Mouse (Mus musculus) adrenal gland, adult (tissue): ENCODE results near the gene Lypd6b.

Source experiments
- DNase-seq, 2 experiments: peaks; one replicate each; pipeline ENCODE4 v3.0.0; 2022 to 2023; ENCODE audit warnings: low spot score in 1 of 2; ENCODE audit not compliant: inconsistent age in 2 of 2

The Lypd6b gene

DNA sequence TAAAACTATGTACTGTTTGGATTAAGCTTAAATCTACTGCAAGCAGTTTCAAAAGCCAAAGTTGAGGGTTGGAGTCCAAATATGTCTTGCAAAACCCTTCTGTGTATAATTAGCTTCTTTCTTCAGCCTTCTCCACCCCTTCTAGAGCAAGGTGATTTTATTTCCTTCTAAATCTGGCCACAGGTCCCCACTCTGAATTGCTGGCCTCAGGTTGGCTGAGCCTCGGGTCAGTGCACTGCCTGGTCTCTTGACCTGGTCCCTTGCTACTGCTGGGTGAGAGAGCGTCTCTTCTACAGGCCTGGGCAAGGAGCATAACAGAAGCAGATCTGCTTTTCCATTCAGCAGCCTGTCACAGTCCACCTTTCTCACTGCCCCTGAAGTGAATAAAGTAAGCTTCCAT, 18.6 kb upstream of the Lypd6b start:
- no peak for DNase-seq

DNA sequence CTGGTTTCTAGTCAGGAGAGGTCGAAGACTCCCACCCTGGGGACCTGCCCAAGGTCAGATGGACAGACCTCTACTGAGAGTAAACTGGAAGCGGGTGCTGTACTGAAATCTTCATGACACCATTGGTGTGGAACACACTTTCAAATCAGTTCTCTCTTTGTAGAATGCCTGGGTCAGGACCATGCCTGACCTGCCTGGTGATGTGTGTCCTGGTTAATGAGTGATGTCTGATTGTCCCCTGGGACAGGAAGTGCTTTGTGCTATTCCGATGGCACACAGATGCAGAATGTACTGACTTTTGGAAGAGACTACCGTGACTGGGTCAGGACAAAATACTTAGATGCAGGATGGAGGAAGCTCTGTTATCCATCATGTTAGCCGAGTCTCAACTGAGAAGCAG, 17.0 kb upstream of the Lypd6b start:
- DNase-seq, result no peak

DNA sequence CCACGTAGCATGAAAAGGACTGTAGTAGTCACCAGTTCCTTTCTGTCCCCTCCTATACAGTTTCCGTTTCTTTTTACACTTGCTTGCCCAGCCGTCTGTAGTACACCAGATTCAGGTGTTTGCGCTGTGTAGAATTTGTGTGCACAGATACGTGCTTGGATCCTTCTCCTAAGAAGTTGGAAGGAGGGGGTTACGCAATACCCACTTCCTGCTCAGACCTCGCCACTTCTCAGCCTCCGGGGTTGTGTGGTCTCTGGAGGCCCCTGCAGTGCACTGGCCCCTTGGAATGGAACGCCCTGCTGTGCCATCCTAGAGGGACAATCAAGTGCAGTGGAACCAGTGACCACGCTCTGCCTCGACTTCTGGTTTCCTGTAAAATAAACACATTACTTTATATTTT, 16.3 kb upstream of the Lypd6b start:
- DNase-seq, result no peak

DNA sequence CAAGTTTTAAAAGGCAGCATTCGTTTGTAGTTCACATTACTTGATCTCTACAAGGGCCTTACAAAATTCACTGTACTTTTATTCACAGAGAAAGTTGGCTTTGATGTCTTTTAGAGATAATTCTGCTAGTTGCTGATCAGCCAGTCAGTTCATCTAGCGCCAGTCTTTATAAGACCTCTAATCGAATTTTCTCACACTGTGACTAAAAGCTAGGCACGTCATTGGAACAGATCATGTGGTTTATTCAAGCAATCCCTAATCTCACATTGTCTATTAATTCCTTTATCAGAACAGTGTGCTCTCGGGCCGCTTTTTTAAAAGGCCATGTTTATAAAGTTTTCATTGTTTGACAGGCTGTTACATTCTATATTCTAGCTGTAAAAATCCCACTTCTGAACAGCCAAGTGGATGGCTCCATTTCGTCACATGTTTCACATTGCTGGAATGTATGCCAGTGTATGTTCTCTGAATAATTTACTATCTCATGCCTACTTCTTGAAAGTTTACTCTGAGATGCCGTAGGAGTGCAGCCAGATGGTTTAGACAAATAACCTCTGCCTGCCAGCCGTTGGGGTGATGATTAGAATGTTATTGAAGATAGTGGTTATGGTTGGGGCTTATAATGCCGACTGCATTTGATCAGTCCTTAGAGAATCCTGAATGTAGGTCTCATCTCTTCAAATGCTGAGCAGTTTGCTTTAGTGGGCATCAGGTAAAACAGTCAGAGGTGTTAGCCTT, 14.1 kb upstream of the Lypd6b start:
- no peak for DNase-seq

DNA sequence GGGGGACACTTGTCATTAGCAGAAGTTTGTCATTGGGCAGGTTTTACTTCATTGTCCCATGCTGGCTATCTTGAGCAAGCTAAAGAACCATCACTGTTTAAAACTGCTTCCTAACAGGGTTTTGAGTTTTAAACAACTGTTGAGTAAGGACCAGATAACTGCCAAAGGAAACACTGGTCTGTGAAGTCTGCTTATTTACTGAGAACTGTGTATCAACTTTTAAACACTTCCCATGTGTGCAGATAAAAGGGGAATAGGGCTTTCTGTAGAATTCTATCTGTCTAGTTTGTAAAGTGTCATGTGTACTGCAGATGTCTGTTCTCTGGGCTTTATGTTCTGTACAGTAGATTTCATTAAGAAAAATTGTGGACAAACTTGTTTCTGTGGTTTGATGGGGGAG, 13.3 kb upstream of the Lypd6b start:
- no peak for DNase-seq

DNA sequence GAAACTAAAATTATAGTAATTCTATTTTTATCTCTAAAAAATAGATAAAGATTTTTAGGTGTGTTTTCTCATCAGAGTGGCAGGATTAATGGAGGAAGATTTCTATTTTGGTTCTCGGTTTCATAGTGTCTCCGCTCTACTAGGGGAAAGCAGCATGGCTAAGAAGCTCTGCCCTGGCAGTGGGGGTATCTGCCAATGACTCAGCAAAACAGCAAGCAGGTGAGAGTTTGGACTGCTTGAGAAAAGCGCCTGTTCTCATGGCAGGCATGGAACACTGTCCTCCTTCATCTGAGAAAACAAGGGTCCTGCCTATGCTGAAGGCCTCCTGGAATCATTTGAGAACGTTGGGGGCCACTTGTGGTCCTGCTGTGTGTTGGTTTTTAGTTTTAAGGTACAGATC, 12.3 kb upstream of the Lypd6b start:
- DNase-seq, result no peak

DNA sequence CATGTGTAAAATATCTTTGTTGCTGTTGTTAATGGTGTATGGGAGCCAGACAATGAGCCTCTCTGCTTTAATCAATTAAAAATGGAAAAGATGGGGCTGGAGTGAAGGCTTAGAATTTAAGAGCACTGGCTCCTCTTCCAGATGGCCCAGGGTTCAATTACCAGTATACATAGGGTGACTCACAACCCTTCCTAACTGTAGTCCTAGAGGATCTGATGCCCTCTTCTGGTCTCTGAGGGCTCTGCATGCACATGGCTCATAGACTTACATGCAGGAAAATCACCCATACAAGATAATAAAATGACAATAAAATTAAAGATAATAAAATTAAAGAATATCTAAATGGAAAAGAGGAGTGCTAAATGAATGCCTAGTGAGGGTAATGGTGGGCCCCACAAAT, 11.8 kb upstream of the Lypd6b start:
- peak in 1 of 2 experiments; percentile 63 for DNase-seq

DNA sequence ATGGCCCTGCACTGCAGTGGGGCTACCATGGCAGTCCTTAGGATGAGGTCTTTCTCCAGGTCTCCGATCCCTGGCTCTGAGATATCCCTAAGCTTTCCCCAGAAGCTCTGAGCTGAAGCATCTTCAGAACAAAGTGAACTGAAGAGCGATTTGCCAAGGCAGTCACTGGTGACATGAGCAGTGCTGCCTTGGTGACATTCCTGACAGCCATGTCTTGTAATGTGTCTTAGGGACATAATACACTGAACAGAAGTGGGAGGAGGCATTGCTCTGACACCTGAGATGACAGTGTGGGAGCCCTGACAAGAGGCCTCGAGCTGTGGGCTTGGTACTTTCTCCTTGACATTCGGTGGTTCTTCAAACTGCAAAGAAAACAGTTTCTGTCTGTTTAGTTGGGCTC, 11.1 kb upstream of the Lypd6b start:
- no peak for DNase-seq

DNA sequence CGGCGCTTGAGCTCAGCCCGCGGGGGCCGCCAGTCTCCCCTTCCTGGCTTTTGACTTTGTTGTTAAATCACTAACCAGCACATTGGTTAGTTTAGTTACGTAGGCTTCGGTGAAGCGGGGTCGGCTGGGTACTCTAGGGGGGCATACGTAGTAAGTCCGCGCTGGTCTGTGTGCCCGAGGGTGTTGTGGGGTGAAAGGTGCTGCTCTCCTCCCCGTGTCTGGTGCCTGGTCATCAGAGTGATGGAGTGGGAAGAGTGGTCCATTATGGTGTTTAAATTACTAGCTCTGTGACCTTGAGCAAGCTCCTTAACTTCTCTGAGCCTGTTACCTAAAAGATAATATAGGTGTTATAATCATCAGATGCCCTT, 547 bp downstream of the Lypd6b start:
- DNase-seq, result no peak

DNA sequence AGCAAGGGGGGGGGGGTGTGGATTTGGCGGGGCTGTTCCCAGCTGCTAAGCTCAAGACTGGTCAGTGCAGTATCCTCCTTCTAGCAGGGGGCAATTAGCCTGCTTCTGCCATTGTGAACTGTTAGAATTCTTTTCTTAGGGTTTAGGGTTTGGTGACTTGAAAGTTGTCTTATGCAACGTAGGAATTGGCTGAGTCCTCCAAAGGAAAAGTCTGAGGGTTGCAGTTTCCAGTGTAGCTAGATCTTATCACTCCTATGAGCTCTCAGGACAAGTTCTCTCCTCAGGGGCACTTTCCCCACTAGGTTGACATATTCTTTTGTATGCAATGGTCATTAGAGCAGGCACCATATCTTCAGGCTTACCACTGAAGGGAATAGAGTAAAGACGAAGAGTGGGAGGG, 1.2 kb downstream of the Lypd6b start:
- no peak for DNase-seq

DNA sequence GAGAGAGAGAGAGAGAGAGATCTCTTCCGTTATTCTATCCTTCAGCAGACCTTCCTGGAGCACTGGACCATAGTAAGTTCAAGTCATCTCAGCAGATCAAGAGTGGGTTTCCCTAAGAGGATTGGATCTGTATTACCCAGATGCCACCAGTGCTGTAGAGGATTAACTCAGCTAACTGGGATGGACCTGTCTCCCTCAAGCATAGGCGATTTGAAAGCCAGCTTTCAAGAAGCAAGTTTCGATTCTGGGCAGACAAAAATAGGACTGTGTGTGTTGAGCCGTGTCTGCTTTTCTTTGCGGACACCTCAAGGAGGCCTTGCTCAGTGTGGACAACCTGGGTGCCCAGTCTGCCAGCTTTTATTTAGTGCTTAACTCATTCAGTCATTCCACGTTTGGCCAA, 1.6 kb downstream of the Lypd6b start:
- DNase-seq, result no peak

DNA sequence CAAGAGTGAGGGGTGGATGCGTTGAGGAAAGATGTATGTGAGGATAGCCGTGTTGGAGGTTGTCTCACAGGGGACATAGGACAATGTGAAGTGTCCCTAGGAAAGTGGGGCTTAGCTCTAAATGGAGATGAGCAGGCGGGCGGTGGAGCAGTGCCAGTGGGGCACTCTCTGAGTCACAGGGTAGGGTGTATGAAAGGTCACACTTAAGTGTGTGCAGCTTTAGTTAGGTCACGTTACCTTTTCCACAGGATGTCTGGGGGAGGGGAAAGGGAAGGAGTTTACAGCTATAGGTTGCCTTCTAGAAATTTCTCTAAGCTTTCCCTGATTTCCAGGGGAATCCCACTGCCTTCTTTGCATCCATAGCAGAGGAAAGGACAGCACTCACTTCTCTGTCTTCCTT, 2.0 kb downstream of the Lypd6b start:
- peak in 1 of 2 experiments; percentile 37 for DNase-seq

DNA sequence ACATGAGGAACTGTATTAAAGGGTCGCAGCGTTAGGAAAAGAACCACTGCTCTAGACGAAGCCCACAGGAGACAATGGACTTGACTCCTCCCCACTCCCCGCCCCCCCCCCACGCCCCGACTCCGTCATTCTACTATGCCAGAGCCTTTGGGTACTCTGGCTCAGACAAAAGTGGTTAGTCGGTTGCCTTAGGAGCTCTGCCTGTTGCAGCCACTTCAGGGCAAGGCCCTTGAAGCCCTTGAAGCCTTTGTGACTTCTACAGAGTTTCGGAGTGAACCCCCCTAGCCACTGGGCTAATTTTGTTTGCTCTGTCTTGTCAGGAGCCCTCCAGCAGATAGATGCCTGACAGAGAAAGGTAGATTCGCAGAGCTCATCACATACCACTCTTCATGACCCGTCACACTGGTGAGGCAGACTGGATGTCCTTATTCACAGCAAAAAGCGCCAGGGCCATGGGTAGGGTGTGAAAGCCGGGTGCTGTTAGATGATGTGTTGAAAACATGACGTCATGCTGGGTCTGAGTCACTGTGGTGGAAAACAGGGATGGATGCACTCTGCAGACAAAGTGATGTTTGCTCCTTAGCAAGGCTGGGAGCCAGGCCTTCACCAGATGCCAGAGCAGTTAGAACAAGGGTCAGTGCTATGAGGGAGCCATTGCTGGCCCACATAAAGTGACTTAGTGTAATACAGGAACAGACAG, 10.1 kb downstream of the Lypd6b start:
- DNase-seq, result no peak

DNA sequence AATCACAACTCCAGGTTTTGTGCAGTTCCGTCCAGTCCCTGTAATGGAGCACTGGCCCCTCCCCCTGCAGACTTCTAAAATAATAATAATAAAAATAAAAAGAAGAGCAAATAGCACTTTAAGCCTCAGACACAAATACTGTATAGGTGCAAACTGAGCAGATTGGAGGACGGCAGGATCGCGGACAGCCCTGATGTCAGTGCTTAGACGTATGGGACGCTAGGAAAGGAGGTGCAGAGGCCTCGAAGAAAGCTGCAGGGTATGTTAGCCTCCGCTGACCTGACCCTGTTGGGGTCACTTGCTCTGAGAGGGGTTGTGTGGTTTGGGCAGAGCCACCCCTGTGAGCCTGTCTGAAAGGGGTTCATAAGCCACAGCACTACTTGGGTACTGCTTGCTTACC, 17.0 kb downstream of the Lypd6b start:
- no peak for DNase-seq

DNA sequence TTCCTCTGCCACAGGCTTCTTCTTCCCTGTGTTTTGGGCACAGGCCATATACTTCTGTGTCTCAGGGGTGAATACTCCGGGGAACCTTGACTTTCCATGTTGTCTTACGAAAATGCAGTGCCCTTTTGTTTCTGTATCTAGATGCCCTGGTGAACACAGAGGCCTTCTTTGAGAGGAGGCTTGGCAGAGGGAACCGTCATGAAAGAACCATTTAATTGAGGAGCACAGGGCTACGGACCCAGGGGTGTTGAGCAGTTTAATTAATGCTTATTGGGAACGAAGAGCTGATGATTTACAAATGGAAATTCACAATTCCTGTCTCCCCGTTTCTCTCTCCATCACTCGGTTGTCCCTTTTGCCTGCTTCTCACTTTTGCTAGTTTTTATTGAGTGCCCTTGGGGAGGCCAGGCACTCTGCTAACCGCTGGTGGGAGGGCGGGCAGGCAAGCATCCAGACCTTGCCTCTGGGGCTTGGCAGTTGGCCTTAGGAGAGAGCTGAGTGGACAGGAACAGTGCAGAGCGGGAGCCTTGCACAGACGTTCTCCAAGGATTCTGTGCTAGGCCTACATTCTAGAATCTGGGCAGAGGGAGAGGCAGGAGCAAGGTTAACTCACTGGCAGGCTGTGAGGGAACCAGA, 18.4 kb downstream of the Lypd6b start:
- peak; percentile 34 to 72 for DNase-seq

DNA sequence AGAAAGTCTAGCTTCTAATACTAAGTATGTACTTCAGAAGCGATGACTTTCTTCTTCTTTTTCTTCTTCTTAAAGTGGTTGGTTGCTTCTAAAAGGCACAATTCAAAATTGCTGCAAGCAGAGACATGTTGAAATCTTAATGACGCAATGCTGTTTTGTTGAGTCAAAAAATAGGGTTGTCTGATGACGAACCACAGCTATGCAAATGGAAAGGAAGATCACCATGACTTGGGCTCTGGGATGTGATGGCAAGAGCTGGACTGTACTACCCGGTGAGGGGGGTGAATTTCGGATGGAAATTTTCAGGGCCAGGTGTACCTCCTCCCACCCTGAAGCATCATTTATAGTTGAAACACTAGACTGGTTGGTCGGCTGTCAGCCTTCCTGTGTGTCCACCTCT, 22.0 kb downstream of the Lypd6b start:
- peak in 1 of 2 experiments; percentile 62 for DNase-seq

DNA sequence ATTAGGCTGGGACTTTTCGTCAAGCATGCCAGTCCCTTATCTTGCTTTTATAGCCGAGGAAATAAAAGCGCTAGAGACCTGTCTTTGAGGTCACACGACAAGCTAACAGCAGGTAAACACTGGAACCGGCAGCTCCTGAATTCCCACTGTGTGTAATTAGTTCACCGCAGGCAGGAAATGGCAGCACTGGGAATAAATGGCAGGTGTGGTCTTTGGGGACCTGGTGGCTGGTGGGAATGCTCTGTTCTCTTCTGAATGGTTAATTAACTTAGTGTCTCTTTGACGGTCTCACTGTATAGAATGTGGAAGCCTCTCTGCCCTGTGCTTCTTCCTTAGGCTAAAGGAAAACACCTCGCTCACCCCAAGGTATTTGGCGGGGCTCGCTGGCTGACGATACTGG, 23.9 kb downstream of the Lypd6b start:
- no peak for DNase-seq

DNA sequence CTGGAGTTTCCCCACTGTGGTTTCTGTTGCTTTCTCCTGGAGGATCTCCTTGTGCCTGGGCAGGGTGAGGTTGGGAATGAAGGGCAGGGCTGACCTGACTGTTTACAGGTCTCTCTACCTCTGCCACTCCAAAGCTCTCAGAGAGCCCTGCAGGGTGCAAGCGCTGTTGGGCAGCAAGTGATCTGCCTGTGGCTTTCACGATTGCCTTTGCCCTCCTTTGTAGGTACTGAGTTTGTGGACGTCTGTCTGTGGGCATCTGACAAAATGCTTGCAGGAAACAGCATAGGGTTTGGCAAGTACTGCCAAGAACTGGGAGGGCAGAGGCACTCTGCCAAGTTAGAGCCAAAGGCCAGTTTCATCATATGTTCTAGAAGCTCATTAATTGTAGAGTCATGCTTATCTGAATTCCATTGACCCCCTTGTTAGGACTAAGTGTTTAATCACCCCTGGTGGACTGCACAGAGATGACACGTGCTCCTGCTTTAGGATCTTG, 24.4 kb downstream of the Lypd6b start:
- DNase-seq, result peak; percentile 74 to 92

DNA sequence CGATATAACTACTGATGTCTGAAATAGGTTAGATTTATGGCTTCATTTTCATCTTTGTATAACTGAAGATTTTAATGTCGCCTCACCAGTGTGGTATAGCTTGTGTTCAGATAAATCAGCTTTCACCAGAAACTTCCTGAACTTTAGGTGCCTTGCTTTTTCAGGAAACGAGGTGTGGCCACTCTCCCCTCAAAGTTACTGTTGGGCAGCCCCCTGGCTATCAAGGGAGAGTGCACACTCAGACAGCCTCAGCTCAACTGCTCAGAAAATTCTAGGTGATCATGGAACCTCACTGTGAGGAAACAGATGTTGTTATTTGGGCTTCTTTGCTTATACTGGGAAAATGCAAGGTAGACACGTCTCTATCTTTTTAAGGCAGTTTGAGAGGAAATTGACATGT, 25.7 kb downstream of the Lypd6b start:
- DNase-seq, result no peak

DNA sequence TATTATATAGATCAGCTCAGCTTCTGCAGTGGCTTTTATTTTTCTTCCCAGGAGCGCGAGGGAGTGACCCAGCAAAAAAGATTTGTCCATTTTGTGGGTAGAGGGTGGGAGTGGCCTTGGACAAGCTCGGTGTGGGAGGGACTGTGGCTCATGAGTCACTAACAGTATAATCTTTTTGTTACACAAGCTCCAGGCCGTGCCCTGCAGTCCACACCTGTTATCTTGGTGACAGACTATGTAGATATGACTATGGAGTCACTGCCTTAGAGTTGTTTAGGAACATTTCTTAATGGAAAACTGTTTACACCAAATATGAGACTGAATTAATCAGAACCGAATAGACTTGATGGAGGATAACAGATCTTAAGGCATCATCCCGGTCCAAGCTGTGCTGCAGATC, 26.5 kb downstream of the Lypd6b start:
- peak; percentile 49 to 81 for DNase-seq

DNA sequence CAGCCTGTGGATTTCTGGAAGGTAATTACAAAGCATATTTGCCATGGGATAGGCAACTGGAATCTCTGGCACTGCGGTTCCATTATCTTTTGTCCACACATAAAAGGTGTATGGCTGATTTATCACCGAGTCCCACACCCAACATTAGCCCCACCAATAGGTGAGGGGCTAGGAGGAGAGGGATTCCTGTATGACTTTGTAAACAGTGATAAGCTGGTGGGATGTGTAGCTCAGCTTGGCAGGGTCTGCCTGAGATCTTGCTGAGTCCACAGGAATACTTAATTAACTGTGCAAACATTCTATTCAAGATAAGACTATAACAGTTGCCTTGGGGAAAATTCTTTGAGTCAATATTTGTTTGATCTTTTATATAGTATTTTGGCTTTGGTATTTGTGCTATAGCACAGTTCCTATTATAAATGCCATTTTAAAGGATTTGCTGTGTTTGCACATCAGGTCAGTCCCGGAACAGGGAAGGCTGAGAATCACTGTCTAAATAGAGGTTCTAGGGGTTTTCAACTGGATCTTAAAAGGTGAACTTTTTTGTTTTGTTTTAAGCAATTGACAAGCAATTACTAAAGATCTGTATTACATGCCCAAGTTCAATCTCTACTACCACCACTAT, 28.3 kb downstream of the Lypd6b start:
- DNase-seq, result no peak

DNA sequence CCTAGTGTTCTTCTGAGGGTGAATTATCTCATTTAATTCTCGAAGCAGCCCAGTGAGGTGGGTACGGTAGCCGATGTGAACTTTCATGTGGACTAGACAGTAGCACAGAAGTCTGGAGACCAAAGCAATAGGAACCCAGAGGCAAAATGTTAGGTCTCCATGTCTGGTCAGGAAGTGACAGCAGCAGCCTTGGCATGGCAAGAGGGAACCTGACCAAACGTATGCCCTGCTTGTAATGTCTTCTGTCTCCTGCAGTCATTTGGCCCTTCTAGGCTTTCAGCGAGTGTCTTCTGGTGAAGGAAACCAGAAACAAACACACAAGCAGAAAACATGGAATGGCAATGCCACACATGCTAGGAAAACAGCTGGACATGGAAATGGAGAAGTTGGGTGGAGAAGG, 29.1 kb downstream of the Lypd6b start:
- DNase-seq, result no peak
